Mouse (Mus musculus) liver, postnatal 0 days (tissue): ENCODE data around the gene Gm1123.

ENCODE experiments used
- CTCF ChIP-seq: sonication (generic); IDR thresholded peaks from 2 replicates; pipeline ENCODE4 v1.5.1; 2016; ENCODE audit warnings: antibody characterized with exemption, low read depth
- EP300 ChIP-seq: IDR thresholded peaks from 2 replicates; pipeline ENCODE4 v1.6.1; 2016; ENCODE audit warnings: antibody characterized with exemption, low read depth, mild to moderate bottlenecking

- TF ChIP-seq CTCF (no peak), EP300 (no peak)
These were observed 62.0 kb downstream of the Gm1123 start for GRCm38 (mm10) chr9:98973561-98973960.
